Mouse (Mus musculus) C2C12 (cell line): ENCODE measurements around the gene Stxbp2.

Source experiments
- CTCF ChIP-seq: IDR thresholded peaks from one replicate; pipeline ENCODE4 v1.5.1; 2011; ENCODE audit not compliant: control insufficient read depth, insufficient read depth, insufficient read length
- MAX ChIP-seq: IDR thresholded peaks from one replicate; pipeline ENCODE4 v1.6.1; 2011; ENCODE audit warnings: mild to moderate bottlenecking, control low read depth
- USF1 ChIP-seq: IDR thresholded peaks from one replicate; pipeline ENCODE4 v1.6.1; 2011; ENCODE audit warnings: low read depth, mild to moderate bottlenecking, control low read depth, moderate library complexity

GRCm38 (mm10) chr8:3684530-3684929 lies 53.8 kb downstream of the Stxbp2 start:
- TF ChIP-seq CTCF, result no peak
- TF ChIP-seq MAX, result no peak
- TF ChIP-seq USF1, result no peak
